Mouse (Mus musculus) hindbrain, embryonic 14.5 days (tissue): ENCODE measurements around the gene Tmx2. TPM values are rescaled to one million over a fixed set of nuclear protein-coding genes. Genes with fewer than 3 reads are reported as not detected.

Experiments
- polyA plus RNA-seq: library from polyadenylated mRNA; unstranded; fragments of >200 nt; fragmentation: Nextera tagmentation; extraction: Ambion mirVana; gene quantifications from 2 replicates; pipeline ENCODE4 v1.2.1, GENCODE M21; 2014

Gene Tmx2
- polyA plus RNA-seq, 1 experiment from 2014 or later: 316 TPM

Other genes with a start within 250 kb of the Tmx2 start
- gene Tfpi, start 202.4 kb downstream of the Tmx2 start, polyA plus RNA-seq: 19.0 and 20.4 TPM in 2 replicates
- 30.7 and 34.8 TPM in 2 replicates for gene Ctnnd1, start 28.4 kb downstream of the Tmx2 start, polyA plus RNA-seq
- gene Btbd18, start 20.1 kb downstream of the Tmx2 start, polyA plus RNA-seq: 0.16 and 0.40 TPM in 2 replicates
- 196 and 205 TPM in 2 replicates for gene Selenoh, start 8.4 kb downstream of the Tmx2 start, polyA plus RNA-seq
- gene Gm28635, start 1.1 kb downstream of the Tmx2 start, polyA plus RNA-seq: not detected in 2 replicates
- gene Med19, start 738 bp downstream of the Tmx2 start, polyA plus RNA-seq: 59.3 and 61.3 TPM in 2 replicates
- gene Zdhhc5, start 36.0 kb upstream of the Tmx2 start, polyA plus RNA-seq: 21.9 and 22.5 TPM in 2 replicates
- 21.3 and 22.3 TPM in 2 replicates for gene Clp1, start 48.2 kb upstream of the Tmx2 start, polyA plus RNA-seq
- gene Ypel4, start 54.9 kb upstream of the Tmx2 start, polyA plus RNA-seq: 12.5 and 13.1 TPM in 2 replicates
- gene Gm19426, start 64.5 kb upstream of the Tmx2 start, polyA plus RNA-seq: 2.9 and 3.4 TPM in 2 replicates
- gene Serping1, start 96.3 kb upstream of the Tmx2 start, polyA plus RNA-seq: 36.2 and 36.3 TPM in 2 replicates
- gene Ube2l6, start 119.7 kb upstream of the Tmx2 start, polyA plus RNA-seq: 18.6 and 24.0 TPM in 2 replicates
- not detected in 2 replicates for gene Smtnl1, start 143.5 kb upstream of the Tmx2 start, polyA plus RNA-seq
- gene Timm10, start 147.9 kb upstream of the Tmx2 start, polyA plus RNA-seq: 75.8 and 83.3 TPM in 2 replicates
- gene Slc43a1, start 159.7 kb upstream of the Tmx2 start, polyA plus RNA-seq: 1.5 and 1.6 TPM in 2 replicates
- gene Rtn4rl2, start 207.6 kb upstream of the Tmx2 start, polyA plus RNA-seq: 3.8 and 4.5 TPM in 2 replicates